Mouse (Mus musculus) granulocyte monocyte progenitor cell, adult 5-6 weeks (primary cell): Measurements from ENCODE around the gene Raet1e. TPM values are rescaled to one million over a fixed set of nuclear protein-coding genes. Genes with fewer than 3 reads are reported as not detected.
"Not testable (repeated sequence)": the region's sequence is repeated elsewhere in the genome, so short reads cannot be mapped to it uniquely, and the experiment has no call there.

Experiments used
- ATAC-seq: replicated peaks from 2 replicates; pipeline ENCODE4 v1.8.0; 2016; ENCODE audit warnings: mild to moderate bottlenecking, moderate TSS enrichment, inconsistent platforms; ENCODE audit not compliant: poor library complexity, severe bottlenecking
- total RNA-seq, 2 experiments: library from RNA; stranded (forward) in 1 of 2; stranded (reverse) in 1 of 2; fragments of 200-712, 200-1000 nt in 1 of 2; fragments of >200 nt in 1 of 2; fragmentation: Nextera tagmentation in 1 of 2; gene quantifications; 2 replicates each; pipeline ENCODE4 v1.2.3; 2014 to 2017

Raet1e gene
- total RNA-seq (2014; fragmentation: Nextera tagmentation) (0.97 TPM in 1 of 2 replicates, not detected in the other), total RNA-seq (2017) (0.65 and 1.5 TPM in 2 replicates)

DNA sequence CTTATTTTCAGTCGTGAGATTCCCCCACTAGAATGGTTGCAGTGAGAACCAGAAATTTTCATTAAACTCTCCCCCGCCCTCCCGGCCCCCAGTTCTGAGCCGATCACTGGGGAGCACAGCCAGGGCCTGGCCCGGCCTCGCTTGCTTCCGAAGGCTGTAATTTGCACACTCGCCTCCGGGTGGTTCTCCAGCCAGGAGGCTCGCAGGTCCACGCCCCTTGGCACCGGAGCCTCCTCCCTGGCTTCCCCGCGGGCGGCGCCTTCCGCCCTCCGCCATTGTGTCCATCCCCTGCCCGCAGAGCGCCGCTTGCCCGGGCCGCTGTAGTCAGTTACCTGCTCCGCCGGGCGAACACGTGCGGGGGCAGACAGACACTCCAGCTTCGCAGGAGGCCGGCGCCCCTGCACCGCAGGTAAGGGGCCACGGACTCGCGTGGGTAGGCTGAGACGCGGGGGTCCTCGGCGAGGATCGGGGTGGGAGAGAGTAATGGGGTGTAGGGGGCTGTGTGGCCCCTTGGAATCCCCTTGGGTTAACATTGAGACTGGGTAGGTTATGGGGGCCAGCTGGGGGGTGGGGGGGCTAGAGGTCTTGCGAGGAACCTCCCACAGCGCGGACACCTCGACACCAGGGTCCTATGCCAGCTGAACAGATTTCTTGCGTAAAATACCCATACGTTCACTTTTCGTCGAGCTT, at the start of gene Raet1e, which contains the start of gene H60b:
Gene Raet1e (plus strand): TSS at position 260 of the 690 bp plus-strand sequence.
Gene H60b (plus strand): TSS at position 277 of the 690 bp plus-strand sequence.
- peak; percentile 93 for ATAC-seq

DNA sequence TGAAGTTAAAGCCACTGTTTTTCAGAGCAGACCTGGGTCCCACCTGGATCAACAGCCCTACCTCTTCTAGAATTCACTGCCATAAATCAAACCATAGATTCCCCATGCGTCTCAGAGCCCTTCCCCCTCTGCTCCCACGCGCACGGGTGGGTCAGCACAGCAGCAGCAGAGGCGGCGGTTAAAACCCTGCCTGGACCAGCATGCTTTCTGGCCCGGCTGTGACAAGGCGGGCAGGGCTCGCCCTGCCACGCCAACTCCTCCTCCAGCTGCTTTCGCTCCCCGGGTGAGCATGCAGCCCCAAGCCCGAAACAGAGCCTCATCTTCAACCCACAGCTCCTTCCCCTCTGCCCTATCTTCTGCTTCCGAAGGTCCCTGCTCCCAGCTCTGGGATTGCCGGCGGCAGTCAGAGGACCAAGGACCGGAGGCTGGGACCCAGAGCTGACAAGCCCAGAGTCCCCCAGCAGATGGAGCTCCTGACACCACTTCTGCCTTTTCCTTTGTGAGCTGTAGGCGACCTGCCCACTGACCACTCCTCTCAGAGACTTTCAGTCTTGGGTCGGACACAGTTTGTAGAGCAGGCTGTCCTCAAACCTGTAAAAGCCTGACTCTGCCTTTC, 17.6 kb upstream of the Raet1e start:
- ATAC-seq = peak; percentile 52

DNA sequence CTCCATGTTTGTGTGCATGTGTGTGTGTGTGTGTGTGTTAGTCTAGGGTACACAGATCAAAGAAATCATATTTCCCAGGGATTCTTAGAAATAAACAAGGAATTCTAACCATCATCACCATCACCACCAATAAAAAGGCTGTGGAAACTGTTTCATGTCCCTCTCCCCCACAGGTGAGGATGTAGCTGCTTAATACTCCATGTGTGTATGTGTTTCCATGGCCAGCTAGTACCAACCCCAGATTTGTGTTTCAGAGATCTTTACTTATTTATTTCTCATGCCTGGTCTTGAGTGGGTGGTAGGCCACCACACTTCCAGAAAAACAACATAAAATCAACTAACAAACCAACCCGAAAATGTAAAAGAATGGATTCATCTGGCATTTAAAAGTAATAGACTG, 16.2 kb upstream of the Raet1e start:
- ATAC-seq = not testable (repeated sequence)

DNA sequence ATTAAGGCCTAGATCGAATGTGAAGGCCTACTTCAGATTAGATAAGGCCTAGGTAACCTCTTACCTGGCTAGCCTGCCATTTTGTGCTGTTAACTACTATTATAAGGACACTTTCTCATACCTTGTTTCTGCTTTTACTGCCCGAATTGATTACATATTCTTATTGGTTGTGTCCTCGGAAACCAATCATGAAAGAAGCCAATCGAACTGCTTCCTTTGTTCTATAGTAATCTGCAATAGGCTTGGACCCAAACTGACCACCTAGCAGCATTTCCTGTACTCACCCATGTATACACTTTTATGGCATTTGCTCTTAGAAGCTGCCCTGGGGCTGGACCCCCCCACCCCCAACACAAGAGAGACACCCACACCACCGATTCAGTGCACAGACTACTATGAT, 15.4 kb upstream of the Raet1e start:
- ATAC-seq = no peak

DNA sequence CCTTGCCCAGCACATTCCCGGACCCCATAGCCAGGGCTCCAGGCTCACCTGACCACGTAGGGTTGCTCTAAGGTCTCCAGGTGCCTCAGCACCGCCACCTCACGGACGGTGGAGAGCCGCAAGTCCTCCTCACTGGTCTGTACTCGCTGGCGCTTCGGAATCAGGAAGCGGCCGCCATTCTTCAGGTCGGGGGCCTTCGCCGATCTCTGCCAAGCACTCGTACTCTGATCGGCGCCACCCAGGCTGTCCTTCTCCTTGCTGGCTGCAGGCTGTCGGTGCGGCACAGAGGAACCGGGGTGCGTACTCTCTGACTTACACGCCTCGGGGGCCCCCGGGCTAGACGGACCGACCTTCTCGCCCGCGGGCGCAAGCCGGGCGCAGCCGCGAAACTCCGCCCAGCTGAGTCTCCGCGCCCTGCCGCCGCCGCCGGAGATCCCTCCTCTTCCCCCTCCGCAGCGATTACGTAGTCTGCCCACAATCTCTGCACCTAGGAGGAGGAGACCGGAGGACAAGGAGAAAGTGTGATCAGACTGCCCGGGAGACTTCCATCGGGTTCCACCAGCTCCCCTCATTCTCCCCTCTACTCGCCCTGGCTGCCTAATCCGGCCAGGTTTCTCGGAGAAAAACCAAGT, 9.8 kb upstream of the Raet1e start:
- peak; percentile 79 for ATAC-seq

DNA sequence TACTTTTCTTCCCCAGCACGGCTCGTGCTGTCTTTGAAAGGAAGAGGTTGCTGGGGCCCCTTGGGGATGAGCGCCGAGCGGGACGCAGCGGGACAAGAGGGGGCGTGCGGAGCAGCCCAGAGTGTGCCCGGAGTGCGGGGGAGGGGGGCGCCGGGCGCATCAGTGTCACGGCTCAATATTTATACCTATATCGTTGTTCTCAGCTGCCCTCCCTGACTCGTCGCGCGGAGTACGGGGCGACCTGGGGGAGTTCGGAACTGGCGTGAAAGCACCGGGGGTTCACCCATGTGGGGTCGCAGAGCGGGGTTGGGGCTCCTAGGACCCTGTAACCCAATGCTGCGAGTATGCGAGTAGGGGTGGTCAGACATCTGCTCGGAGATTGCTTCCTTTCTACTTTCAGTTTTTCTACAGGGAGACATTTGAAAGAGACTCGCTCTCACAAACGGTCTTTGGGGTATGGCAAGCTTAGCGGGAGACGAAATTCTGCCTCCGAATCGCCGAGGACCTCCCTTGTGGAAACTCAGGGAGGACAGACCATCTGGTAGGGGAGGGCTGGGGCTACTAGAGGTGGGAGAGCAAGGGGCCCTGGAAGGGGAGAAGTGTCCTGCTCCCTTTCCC, 9.2 kb upstream of the Raet1e start, which contains the start of gene E030030I06Rik:
Gene E030030I06Rik (minus strand): TSS at position 198 of the 618 bp plus-strand sequence.
- 0 out of 2 replicates have a peak, but pooled peaks have one; percentile 10 for ATAC-seq

DNA sequence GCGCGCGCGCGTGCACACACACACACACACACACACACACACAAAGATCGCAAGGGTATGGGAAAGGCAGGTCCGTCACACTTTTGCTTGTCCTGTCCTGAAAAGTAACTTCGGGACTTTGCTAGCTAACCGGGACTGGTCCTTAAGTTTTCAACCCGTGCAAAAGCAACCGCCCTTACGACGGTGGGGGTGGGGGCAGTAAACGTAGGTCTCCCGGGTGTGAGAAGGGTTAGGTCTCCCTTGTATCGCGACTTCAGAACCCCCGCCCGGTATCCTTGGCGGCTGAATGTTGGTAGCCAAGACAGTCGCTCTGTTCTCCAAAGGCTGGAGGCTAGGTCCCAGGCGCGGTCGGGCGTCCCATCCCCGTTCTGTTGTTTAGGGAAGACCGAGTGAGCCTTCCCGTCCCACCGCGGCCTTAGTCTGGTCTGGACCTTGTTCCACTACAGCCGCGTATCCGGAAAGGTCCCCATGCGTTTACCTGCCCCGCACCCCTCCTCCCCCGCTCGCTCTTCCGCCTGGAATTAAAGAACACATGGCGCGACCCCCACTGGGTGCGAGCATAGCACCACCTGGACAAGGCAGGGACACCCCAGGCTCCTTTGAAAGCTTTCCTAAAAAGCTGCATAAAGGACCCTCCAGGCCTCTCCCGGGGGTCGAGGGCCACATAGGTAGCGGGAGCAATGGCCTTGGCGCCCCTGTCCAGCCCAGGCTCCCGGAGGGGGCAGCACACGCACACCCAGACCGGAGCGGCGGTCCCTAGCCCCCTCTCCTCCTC, 8.5 kb upstream of the Raet1e start:
- no peak for ATAC-seq

DNA sequence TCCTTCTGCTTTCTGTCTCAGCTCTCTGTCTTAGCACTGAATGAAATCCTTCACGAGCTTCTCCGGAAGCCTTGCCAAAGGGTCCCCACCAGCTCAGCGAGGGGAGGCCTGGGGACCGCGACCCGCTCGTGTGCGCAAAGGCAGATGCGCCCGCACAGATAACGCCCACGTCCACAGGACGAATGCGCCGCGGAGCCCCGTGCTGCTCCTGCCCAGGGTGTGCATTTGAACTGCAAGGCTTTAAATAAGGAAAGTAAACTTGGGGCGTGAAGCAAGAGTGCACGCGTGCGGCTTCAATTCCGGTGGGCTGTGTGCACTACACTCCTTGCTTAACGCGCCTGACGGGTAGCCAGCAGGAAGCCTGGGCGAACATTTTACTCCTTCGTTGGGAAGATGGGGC, 7.8 kb upstream of the Raet1e start:
- ATAC-seq = peak; percentile 62

DNA sequence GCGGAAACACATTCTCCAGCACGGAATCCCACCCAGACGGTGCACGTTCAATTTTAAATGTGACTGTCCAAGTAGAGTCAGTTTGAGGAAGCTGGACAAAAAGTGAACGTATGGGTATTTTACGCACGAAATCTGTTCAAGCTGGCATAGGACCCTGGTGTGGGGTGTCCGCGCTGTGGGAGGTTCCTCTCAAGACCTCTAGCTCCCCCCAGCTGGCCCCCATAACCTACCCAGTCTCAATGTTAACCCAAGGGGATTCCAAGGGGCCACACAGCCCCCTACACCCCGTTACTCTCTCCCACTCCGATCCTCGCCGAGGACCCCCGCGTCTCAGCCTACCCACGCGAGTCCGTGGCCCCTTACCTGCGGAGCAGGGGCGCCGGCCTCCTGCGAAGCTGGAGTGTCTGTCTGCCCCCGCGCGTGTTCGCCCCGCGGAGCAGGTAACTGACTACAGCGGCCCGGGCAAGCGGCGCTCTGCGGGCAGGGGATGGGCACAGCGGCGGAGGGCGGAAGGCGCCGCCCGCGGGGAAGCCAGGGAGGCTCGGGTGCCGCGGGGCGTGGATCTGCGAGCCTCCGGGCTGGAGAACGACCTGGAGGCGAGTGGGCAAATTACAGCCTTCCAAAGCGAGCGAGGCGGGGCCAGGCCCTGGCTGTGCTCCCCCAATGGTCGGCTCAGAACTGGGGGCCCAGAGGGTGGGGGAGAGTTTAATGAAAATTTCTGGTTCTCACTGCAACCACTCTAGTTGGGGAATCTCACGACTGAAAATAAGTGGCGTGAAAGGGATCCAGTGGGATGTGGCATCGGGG, 7.1 kb upstream of the Raet1e start:
- peak; percentile 19; the same call in 1 of the 2 replicates for ATAC-seq

DNA sequence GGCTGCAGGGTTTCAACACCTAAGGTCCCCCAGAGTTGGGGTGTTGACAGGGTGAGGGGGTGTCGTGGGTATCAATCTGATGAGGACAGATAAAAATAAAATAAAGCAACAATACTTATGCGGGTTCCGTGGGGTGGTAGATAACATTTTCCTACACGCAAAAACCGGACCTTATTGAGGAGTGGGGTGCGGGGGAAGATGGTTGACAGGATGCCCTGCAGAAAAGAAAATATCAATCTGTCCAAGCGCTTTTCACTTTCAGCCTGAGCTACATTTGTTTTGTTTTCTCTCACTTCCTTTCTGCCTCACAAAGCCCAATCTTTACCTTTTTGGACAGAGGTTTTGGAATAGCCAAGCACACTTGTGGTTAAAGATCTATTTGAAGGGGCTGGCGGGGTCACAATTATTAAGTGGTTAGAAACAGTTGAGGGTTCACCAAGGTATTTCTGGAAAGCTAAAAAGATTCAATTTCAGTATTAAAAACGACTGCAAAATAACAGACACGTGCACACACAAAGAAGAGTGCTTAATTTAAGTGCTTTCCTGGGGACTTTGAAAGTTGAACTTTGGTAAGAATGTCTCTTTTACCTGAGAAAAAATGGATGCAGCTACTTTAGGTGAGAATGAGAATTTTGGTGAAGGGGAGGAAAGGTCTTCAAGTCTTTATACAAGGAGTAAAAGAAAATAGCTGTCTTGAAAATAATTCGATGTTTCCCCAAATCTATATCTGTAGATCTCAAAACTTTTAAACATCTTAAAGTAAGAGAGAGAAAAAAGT, 6.3 kb upstream of the Raet1e start:
- not testable (repeated sequence) for ATAC-seq

DNA sequence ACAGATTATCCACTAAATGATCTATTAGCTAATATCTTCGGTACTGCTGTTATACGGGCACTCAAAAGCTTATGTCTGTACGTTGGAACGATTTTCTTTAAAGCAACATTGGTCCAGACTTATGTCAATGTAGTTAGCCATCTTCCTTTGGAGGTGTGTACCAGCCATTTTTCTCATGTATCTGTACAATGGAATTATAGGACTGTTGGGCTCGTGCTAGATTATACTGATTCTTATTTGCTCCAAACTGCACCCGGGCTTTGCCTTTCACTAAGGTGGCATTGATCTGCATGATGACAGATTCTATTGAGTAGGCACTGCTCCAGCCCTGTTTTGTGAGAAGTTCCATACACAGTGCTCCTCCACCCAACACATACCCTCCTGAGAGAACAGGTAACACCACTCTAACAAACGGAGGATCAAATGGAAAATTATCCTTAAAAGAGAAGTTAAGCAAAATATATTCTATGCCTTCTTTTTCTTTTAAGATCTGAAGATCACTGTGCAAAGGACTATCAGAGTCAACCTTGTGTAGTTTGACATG, 5.2 kb upstream of the Raet1e start:
- not testable (repeated sequence) for ATAC-seq

DNA sequence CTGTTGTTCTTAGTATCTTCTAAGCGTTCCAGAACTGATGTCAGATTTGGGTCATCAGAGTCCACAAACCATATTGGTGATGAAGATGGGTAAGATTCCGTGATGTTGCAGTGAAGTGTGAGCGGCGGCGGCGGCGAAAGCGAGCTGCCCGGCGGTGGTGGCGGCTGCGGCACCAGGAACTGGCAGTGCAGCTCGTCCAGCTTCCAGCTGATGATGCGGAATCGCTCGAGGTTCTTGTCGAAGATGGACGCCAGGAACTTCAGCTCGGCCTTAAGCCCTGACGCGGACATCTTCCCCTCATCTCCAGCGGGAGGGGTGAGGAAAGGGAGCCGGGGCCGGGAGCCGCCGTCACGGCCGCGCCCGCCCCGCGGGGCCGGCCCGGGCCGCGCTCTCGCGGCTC, 4.2 kb upstream of the Raet1e start:
- 0 out of 2 replicates have a peak, but pooled peaks have one; percentile 11 for ATAC-seq

DNA sequence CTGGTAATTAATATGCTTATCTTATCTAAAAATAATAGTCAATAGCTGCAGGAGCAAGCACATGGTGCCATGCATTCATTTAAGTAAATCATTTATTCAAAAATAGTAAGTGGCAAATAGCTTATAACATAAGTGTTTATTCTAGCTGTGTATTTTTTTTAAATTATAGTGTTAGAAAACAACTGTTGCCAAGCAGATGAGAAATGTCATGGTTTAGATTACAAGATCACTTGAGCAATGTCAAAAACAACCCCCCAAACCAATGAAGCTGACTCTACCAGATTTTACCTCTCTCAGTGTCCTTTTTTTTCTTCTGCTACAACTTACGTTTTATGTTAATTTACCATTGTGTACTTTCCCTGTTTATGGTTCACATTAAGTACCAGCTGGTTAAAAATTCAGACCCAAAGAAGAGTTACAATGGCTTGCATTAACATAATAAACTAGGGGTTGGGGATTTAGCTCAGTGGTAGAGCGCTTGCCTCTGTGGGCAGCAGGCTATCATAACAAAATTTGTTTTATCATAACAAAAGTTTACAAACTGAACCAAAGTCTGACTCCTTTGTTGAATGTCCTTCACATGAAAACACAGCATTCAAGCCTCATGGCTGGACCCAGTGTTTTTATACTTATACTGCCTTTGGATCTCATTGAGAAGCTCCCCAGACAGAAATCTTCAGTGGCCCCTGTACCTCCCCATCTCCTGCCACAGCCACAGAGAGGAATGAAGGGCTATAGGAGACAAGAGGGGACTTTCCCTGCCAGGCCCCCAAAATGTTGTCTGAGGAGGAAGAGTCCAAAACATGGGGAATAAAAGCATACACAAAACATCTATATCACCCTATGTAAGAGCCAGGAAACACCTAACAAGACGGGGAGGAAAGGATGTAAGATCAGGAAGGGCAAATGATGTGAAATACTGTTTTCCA, 3.2 kb upstream of the Raet1e start:
- no peak for ATAC-seq

DNA sequence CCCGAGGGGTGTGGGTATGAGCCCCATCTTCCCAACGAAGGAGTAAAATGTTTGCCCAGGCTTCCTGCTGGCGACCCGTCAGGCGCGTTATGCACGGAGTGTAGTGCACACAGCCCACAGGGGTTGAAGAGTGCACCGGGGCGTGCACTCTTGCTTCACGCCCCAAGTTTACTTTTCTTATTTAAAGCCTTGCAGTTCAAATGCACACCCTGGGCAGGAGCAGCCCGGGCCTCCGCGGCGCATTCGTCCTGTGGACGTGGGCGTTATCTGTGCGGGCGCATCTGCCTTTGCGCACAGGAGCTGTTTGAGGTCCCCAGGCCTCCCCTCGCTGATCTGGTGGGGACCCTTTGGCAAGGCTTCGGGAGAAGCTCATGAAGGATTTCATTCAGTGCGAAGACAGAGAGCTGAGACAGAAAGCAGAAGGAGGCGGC, 777 bp downstream of the Raet1e start:
- peak; percentile 32; the same call in 1 of the 2 replicates for ATAC-seq

DNA sequence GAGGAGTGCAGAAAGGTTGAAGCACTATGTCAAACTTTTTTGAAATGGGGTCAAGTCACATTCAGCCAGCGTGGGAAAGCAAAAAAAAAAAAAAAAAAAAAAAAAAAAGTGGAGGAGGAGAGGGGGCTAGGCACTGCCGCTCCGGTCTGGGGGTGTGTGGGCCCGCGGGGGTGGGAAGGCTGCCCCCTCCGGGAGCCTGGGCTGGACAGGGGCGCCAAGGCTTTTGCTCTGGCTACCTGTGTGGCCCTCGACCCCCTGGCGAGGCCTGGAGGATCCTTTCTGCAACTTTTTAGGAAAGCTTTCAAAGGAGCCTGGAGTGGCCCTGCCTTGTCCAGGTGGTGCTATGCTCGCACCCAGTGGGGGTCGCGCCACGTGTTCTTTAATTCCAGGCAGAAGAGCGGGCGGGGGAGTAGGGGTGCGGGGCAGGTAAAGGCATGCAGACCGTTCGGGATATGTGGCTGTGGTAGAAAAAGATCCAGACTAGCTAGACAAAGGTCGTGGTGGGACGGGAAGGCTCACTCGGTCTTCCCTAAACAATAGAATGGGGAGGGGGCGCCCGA, 1.3 kb downstream of the Raet1e start:
- ATAC-seq = no peak

DNA sequence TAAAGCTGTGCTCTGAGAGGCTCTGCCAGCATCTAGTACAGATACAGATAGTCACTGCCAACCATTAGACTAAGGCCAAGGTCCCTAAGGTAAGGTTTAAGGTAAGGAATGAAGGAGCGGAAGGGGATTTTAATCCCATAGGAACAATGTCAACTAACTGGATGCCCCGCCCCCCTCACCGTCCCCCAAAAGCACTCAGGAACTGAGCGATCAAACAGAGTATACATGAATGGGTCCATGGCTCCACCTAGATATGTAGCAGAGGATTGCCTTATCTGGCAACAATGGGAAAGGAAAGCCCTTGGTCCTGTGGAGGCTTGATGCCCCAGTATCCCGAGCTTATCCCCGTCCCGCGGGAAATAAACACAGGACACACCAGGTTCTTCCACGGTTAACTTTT, 4.9 kb downstream of the Raet1e start:
- not testable (repeated sequence) for ATAC-seq
